Mouse (Mus musculus) midbrain, embryonic 16.5 days (tissue): ENCODE measurements around the gene Selenov. TPM values are rescaled to one million over a fixed set of nuclear protein-coding genes. Genes with fewer than 3 reads are reported as not detected.

Experiments used
- ATAC-seq: fragments of 200-750 bp; cut with Nextera tagmentation; 2 replicates; pipeline ENCODE4 v1.8.0; 2017; ENCODE audit warnings: moderate TSS enrichment
- H3K27ac ChIP-seq: fragments of 300-500 bp; sonication (generic); 2 replicates; pipeline ENCODE4 v1.5.1; 2014; ENCODE audit warnings: mild to moderate bottlenecking, low read length, mixed read lengths
- H3K27me3 ChIP-seq: fragments of 300-500 bp; sonication (generic); 2 replicates; pipeline ENCODE4 v1.6.1; 2014; ENCODE audit warnings: low read depth, low read length, mixed read lengths; ENCODE audit not compliant: control insufficient read depth, insufficient read depth
- H3K36me3 ChIP-seq: fragments of 300-500 bp; sonication (generic); 2 replicates; pipeline ENCODE4 v1.6.1; 2014; ENCODE audit warnings: mild to moderate bottlenecking, low read length, moderate library complexity, mixed read lengths; ENCODE audit not compliant: control insufficient read depth, insufficient read depth
- H3K4me1 ChIP-seq: fragments of 300-500 bp; sonication (generic); 2 replicates; pipeline ENCODE4 v1.6.1; 2014; ENCODE audit warnings: mild to moderate bottlenecking, low read length, mixed read lengths; ENCODE audit not compliant: control insufficient read depth, insufficient read depth
- H3K4me2 ChIP-seq: fragments of 300-500 bp; sonication (generic); 2 replicates; pipeline ENCODE4 v1.6.1; 2014; ENCODE audit warnings: mild to moderate bottlenecking, low read length, mixed read lengths
- H3K4me3 ChIP-seq: fragments of 300-500 bp; sonication (generic); 2 replicates; pipeline ENCODE4 v1.5.1; 2014; ENCODE audit warnings: low read depth, mild to moderate bottlenecking, low read length, moderate library complexity, mixed read lengths
- H3K9ac ChIP-seq: fragments of 300-500 bp; sonication (generic); 2 replicates; pipeline ENCODE4 v1.6.1; 2014; ENCODE audit warnings: low read depth, low read length, mixed read lengths
- H3K9me3 ChIP-seq: fragments of 300-500 bp; sonication (generic); replicated peaks from 2 replicates; pipeline ENCODE4 v1.6.1; 2014; ENCODE audit warnings: mild to moderate bottlenecking, low read length, mixed read lengths; ENCODE audit not compliant: control insufficient read depth, poor library complexity, severe bottlenecking
- WGBS: fragments of 180-500 bp; shearing (Covaris S2); extraction: QIAGEN DNeasy Blood & Tissue Kit; methylation state at CpG from one replicate; pipeline ENCODE4 v1.1.7; 2014; 5-methylcytosine and 5-hydroxymethylcytosine counted together
- polyA plus RNA-seq: library from polyadenylated mRNA; unstranded; fragments of >200 nt; fragmentation: Nextera tagmentation; extraction: Ambion mirVana; gene quantifications from 2 replicates; pipeline ENCODE4 v1.2.1, GENCODE M21; 2015

The Selenov gene
- polyA plus RNA-seq, 1 experiment from 2014 or later, result 1.2 TPM

DNA sequence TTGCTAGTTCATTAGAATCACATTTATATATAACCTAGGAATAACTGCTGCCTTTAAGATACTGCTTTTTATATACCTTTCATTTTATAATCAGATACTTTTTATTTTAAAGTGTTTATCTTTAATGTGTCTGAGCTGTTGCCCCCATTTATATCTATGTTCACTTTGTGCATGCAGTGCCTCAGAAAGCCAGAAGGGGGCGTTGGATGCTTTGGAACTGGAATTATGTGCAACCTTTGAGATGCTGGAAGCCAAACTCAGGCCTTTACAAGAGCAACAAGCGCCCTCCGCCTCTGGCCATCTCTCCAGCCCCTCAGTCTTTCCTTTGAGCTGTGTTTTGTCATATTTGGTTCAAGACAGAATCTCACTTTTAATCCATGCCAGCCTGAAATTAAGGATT lies 19.2 kb downstream of the Selenov start:
- H3K27ac ChIP-seq, result no peak overlapping the region
- no peak overlapping the region for H3K4me3 ChIP-seq
- no peak overlapping the region for H3K4me2 ChIP-seq
- 67% methylated on average over 3 of the region's 3 CpGs for WGBS
- H3K36me3 ChIP-seq, result no peaks in the 10 kb centered on the region; the same call in 1 of the 2 replicates
- peaks cover 13% of the 10 kb centered on the region for H3K4me1 ChIP-seq
- H3K27me3 ChIP-seq, result no peaks in the 10 kb centered on the region
- no peak overlapping the region for H3K9ac ChIP-seq
- no peak for ATAC-seq
- H3K9me3 ChIP-seq, result no peaks in the 10 kb centered on the region

DNA sequence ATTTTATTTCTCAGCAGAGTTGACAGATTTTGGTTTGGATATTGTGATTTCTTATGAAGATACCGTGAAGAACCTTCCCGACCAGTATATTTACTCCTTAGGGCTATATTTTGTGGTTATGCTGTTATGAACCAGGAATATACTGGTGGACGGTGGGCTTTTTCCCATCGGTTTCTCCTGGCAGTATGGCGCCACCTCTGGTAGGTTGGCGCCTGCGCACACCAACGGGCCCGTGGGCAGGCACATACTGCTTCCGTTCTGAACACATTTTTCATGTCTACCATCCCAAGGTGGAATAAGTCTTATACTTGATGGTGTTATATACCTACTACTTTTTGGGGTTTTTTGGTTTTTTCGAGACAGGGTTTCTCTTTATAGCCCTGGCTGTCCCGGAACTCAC lies 21.6 kb downstream of the Selenov start:
- H3K27ac ChIP-seq, result no peak overlapping the region
- WGBS, result 92% methylated on average over 12 of the region's 12 CpGs
- H3K9ac ChIP-seq, result no peak overlapping the region
- no peaks in the 10 kb centered on the region; the same call in 1 of the 2 replicates for H3K36me3 ChIP-seq
- no peaks in the 10 kb centered on the region for H3K9me3 ChIP-seq
- no peak overlapping the region for H3K4me3 ChIP-seq
- H3K27me3 ChIP-seq, result no peaks in the 10 kb centered on the region
- peak overlapping the region; percentile 78; the same call in 1 of the 2 replicates for H3K4me2 ChIP-seq
- no peak for ATAC-seq
- H3K4me1 ChIP-seq, result peaks cover 13% of the 10 kb centered on the region

DNA sequence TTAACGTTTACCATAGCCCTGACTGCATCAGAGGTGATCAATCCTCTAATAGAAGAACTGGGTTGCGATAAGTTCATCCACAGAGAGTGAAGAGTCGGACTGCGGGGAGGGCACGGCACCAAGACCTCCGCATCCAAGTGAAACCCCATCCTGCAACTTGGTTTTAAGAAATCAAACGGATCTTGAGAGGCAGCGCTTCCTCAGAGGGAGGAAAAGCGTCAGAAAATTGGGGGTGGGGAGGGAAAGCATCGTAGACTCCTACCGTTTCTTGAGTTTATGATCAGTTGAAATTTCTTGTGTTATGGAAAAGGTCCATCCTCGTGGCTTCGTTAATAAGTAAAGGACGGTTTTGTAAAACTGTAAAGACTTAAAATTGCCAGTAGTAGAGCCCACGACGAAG lies 22.4 kb downstream of the Selenov start:
- Histone ChIP-seq H3K4me3 (peak overlapping the region; percentile 70), H3K9ac (peak overlapping the region; percentile 90), H3K27ac (peak overlapping the region; percentile 94), H3K36me3 (no peaks in the 10 kb centered on the region; the same call in 1 of the 2 replicates), H3K4me2 (peak overlapping the region; percentile 78), H3K9me3 (no peaks in the 10 kb centered on the region), H3K27me3 (no peaks in the 10 kb centered on the region), H3K4me1 (peaks cover 13% of the 10 kb centered on the region)
- WGBS, result 24% methylated on average over 16 of the region's 16 CpGs
- no peak for ATAC-seq

DNA sequence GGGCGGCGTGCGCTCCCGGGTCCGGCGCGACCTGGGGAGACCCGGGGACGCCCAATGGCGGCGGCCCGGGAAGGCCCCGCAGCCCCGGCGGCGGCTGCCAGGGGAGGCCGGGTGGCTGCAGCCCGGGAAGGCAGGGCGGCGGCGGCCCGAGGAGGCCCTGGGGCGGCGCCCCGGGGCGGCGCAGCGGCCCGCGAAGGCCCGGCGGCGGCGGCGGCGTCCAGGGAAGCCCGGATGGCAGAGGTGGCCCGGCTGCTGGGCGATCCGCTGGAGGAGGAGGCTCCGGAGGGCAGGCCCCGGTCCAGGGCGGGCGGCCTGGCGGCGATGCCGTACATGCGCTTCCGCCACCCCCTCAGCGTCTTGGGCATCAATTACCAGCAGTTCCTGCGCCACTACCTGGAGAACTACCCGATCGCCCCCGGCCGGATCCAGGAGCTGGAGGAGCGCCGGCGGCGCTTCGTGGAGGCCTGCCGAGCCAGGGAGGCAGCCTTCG lies 22.9 kb downstream of the Selenov start:
- no peaks in the 10 kb centered on the region for H3K9me3 ChIP-seq
- H3K27ac ChIP-seq, result peak overlapping the region; percentile 94
- peak; percentile 80 for ATAC-seq
- peaks cover 13% of the 10 kb centered on the region for H3K4me1 ChIP-seq
- H3K9ac ChIP-seq, result peak overlapping the region; percentile 90
- no peaks in the 10 kb centered on the region for H3K27me3 ChIP-seq
- no peaks in the 10 kb centered on the region; the same call in 1 of the 2 replicates for H3K36me3 ChIP-seq
- whole genome bisulfite sequencing, result under 1% methylated on average over 42 of the region's 62 CpGs
- peak overlapping the region; percentile 70 for H3K4me3 ChIP-seq
- H3K4me2 ChIP-seq, result peak overlapping the region; percentile 78

DNA sequence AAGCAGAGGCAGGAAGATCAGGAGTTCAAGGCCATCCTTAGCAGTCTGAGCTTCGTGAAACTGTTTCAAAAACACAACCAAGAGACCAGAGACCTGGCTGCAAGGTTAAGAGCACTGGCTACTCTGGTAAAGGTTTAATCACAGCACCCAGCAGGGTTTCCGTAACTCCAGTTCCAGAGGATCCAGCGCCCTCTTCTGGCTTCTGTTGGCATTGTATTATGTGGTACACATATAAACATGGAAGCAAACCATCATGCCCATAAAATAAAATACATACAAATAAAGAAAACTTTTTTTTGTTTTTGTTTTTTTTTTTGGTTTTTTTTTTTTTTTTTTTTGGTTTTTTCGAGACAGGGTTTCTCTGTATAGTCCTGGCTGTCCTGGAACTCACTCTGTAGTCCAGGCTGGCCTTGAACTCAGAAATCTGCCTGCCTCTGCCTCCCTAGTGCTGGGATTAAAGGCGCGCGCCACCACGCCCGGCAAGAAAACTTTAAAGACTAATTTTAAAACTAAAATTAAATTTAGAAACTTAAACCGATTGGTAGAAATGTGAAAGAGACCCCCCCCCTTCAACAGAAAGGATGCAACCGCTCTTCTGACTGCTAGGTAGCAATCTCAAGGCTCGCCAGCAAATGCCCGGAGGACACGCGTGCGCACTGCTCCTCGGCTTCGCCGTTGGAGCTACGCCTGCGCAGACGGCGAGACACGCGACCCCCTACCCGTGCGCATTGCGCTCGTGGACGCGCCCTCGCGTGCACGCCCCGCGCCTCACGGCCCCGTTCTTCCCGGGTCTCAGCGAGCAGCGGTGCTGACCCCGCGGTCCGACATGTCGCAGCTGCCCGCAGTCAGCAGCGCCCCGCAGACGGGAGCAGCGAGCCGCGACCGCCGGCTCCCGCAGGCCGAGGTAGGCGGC lies 23.6 kb downstream of the Selenov start, which contains the start of gene Eid2:
Eid2 (plus strand) TSS at position 753 of the 913 bp plus-strand sequence.
- Histone ChIP-seq H3K27me3 (no peaks in the 10 kb centered on the region), H3K9me3 (no peaks in the 10 kb centered on the region), H3K4me3 (peak within 1 kb of the TSS; percentile 70), H3K27ac (peak within 1 kb of the TSS; percentile 94), H3K4me1 (peaks cover 13% of the 10 kb centered on the region), H3K9ac (peak within 1 kb of the TSS; percentile 90), H3K4me2 (peak within 1 kb of the TSS; percentile 78), H3K36me3 (no peaks in the 10 kb centered on the region; the same call in 1 of the 2 replicates)
- peak; percentile 93 for ATAC-seq
- 8% methylated on average over 57 of the region's 57 CpGs for WGBS

DNA sequence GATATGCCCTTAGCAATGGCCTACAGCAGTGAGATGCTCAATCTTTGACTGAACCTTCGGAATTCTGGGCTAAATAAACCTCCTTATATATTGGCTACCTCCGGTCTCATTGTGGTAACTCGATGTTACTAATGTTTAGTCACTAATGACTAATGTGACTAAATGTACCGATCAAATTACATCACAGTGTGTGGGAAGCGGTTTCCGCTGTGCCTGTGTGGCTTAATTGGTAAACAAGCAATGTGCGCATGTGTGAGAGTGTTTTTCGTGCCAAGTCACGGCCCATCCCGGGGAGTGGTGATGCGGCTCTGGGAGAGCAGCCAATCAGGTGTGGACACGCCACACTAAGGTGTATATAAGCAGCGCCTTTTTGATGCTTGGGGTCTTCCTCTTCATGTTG lies 25.6 kb downstream of the Selenov start:
- Histone ChIP-seq H3K4me2 (no peak overlapping the region), H3K27ac (no peak overlapping the region), H3K36me3 (no peaks in the 10 kb centered on the region), H3K27me3 (no peaks in the 10 kb centered on the region), H3K4me1 (peaks cover 13% of the 10 kb centered on the region), H3K9me3 (no peaks in the 10 kb centered on the region), H3K9ac (no peak overlapping the region), H3K4me3 (no peak overlapping the region)
- ATAC-seq, result no peak
- WGBS, result 92% methylated on average over 13 of the region's 13 CpGs

DNA sequence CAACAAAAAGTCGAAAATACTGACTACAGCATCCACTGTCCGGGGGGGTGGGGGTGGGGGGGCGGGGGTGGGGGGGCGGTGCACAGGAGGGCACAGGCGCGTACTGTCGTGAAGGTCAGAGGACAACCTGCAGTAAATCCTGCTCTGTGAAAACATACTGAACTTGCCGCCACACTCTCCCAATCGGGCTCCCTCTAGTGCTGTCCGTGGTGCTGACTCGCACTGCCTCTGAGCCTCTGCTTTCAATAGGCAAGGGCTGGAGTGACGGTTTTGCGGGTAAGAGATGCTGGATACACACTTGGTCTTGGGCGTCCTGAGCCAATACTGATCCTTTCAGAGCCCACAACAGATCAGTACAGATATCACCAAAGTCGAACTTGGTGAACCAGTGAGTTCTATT lies 27.2 kb downstream of the Selenov start:
- 5% methylated on average over 15 of the region's 15 CpGs for WGBS
- H3K27me3 ChIP-seq, result no peaks in the 10 kb centered on the region
- H3K4me2 ChIP-seq, result no peak overlapping the region
- H3K36me3 ChIP-seq, result no peaks in the 10 kb centered on the region
- no peak for ATAC-seq
- no peaks in the 10 kb centered on the region for H3K9me3 ChIP-seq
- H3K9ac ChIP-seq, result no peak overlapping the region
- H3K4me1 ChIP-seq, result peaks cover 2% of the 10 kb centered on the region
- H3K4me3 ChIP-seq, result no peak overlapping the region
- H3K27ac ChIP-seq, result no peak overlapping the region

DNA sequence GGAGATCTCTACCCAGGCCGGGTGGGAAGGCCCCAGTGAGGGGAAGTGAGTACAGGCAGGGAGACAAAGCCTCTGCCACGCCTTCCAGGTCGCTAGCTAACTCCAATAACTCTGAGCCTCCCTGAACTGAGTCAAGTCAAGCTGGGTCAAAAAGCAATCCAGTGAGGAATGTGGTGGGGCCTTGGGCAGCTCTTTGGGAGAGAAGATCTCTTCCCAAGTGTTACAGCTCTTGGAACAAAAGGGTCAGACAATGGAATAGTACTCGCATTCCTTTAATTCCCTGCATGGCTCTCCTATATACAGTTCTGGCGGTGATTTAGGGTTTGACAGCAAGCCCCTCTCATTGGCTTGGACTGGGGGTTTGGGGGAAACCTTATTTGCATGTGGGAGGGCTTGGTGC lies 28.1 kb downstream of the Selenov start:
- no peak overlapping the region for H3K27ac ChIP-seq
- no peaks in the 10 kb centered on the region for H3K36me3 ChIP-seq
- no peaks in the 10 kb centered on the region for H3K27me3 ChIP-seq
- 48% methylated on average over 5 of the region's 5 CpGs for WGBS
- ATAC-seq, result no peak
- H3K4me2 ChIP-seq, result no peak overlapping the region
- no peak overlapping the region for H3K4me3 ChIP-seq
- no peaks in the 10 kb centered on the region for H3K9me3 ChIP-seq
- H3K9ac ChIP-seq, result no peak overlapping the region
- H3K4me1 ChIP-seq, result no peaks in the 10 kb centered on the region

DNA sequence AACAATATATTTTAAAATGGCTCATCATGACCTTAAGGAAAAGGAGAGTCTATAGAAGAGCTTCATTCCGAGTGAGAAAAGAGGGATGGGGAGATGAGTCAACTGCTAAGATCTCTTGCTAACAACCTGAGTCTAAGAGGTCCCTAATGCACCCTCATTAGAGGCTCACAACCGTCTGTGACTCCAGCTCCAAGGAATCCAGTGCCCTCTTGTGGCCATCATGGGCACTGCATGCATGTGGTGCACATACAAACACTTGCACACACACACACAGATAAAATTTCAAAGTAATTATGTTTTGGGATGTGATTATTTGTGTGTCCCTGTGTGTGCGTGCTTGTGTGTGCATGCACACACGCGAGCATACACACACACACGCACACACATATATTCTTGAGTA lies 35.5 kb downstream of the Selenov start:
- Histone ChIP-seq H3K36me3 (no peaks in the 10 kb centered on the region), H3K4me1 (no peaks in the 10 kb centered on the region), H3K4me2 (no peak overlapping the region), H3K9me3 (no peaks in the 10 kb centered on the region; the same call in 1 of the 2 replicates), H3K27me3 (no peaks in the 10 kb centered on the region), H3K9ac (no peak overlapping the region), H3K27ac (no peak overlapping the region), H3K4me3 (no peak overlapping the region)
- no peak for ATAC-seq
- 81% methylated on average over 6 of the region's 6 CpGs for WGBS
